Mouse (Mus musculus) midbrain, embryonic 13.5 days (tissue): ENCODE measurements at regions not wholly inside any gene's neighbourhood (a gene's known extent, or its start where the extent isn't known, plus 50 kb on each side); places are given as distances from the start of the nearest gene placed in this dataset.

Experiments
- ATAC-seq: fragments of 200-750 bp; cut with Nextera tagmentation; 2 replicates; pipeline ENCODE4 v1.8.0; 2017; ENCODE audit warnings: mild to moderate bottlenecking, moderate TSS enrichment, moderate library complexity
- H3K27ac ChIP-seq: fragments of 300-500 bp; sonication (generic); 2 replicates; pipeline ENCODE4 v1.5.1; 2015; ENCODE audit warnings: inconsistent platforms, mild to moderate bottlenecking, moderate library complexity
- H3K27me3 ChIP-seq: fragments of 300-500 bp; sonication (generic); 2 replicates; pipeline ENCODE4 v1.6.1; 2015; ENCODE audit warnings: mild to moderate bottlenecking, inconsistent platforms
- H3K36me3 ChIP-seq: fragments of 300-500 bp; sonication (generic); 2 replicates; pipeline ENCODE4 v1.6.1; 2015; ENCODE audit warnings: mild to moderate bottlenecking, inconsistent platforms
- H3K4me1 ChIP-seq: fragments of 300-500 bp; sonication (generic); replicated peaks from 2 replicates; pipeline ENCODE4 v1.6.1; 2015; ENCODE audit warnings: inconsistent platforms
- H3K4me2 ChIP-seq: fragments of 300-500 bp; sonication (generic); replicated peaks from 2 replicates; pipeline ENCODE4 v1.6.1; 2015; ENCODE audit warnings: moderate library complexity, mild to moderate bottlenecking, inconsistent platforms
- H3K4me3 ChIP-seq: fragments of 300-500 bp; sonication (generic); replicated peaks from 2 replicates; pipeline ENCODE4 v1.5.1; 2015; ENCODE audit warnings: mild to moderate bottlenecking, inconsistent platforms
- H3K9ac ChIP-seq: fragments of 300-500 bp; sonication (generic); replicated peaks from 2 replicates; pipeline ENCODE4 v1.6.1; 2015; ENCODE audit warnings: mild to moderate bottlenecking, inconsistent platforms
- H3K9me3 ChIP-seq: fragments of 300-500 bp; sonication (generic); 2 replicates; pipeline ENCODE4 v1.6.1; 2016; ENCODE audit warnings: mild to moderate bottlenecking, inconsistent platforms
- WGBS: fragments of 180-500 bp; shearing (Covaris S2); methylation state at CpG from one replicate; pipeline ENCODE4 v1.1.7; 2015; 5-methylcytosine and 5-hydroxymethylcytosine counted together

GRCm38 (mm10) chr7:83312172-83312571, 272.6 kb upstream of the Tmc3 start:
- H3K9ac ChIP-seq: no peak overlapping the region
- 0 out of 2 replicates have a peak, but pooled peaks cover 3% of the 10 kb centered on the region for H3K4me1 ChIP-seq
- WGBS: 87% methylated on average over 4 of the region's 4 CpGs
- no peaks in the 10 kb centered on the region for H3K36me3 ChIP-seq
- no peaks in the 10 kb centered on the region for H3K27me3 ChIP-seq
- H3K4me2 ChIP-seq: no peak overlapping the region
- no peak for ATAC-seq
- H3K9me3 ChIP-seq: no peaks in the 10 kb centered on the region
- no peak overlapping the region for H3K27ac ChIP-seq
- no peak overlapping the region for H3K4me3 ChIP-seq

- H3K27me3 ChIP-seq: no peaks in the 10 kb centered on the region
- no peak overlapping the region for H3K4me3 ChIP-seq
- H3K4me2 ChIP-seq: no peak overlapping the region
- H3K9ac ChIP-seq: no peak overlapping the region
- H3K27ac ChIP-seq: peak overlapping the region; percentile 27
- 0 out of 2 replicates have a peak, but pooled peaks cover 5% of the 10 kb centered on the region for H3K9me3 ChIP-seq
- 21% methylated on average over 5 of the region's 5 CpGs for WGBS
- peak; percentile 79 for ATAC-seq
- peaks cover 8% of the 10 kb centered on the region for H3K4me1 ChIP-seq
- H3K36me3 ChIP-seq: no peaks in the 10 kb centered on the region
Observed at GRCm38 (mm10) chr7:83329809-83330412, 254.8 kb upstream of the Tmc3 start.

GRCm38 (mm10) chr7:83347103-83347754, 237.5 kb upstream of the Tmc3 start:
- H3K4me3 ChIP-seq: no peak overlapping the region
- no peak overlapping the region for H3K27ac ChIP-seq
- no peaks in the 10 kb centered on the region for H3K4me1 ChIP-seq
- no peaks in the 10 kb centered on the region for H3K9me3 ChIP-seq
- no peak for ATAC-seq
- no peak overlapping the region for H3K4me2 ChIP-seq
- H3K27me3 ChIP-seq: no peaks in the 10 kb centered on the region
- 79% methylated on average over 5 of the region's 5 CpGs for whole genome bisulfite sequencing
- no peak overlapping the region for H3K9ac ChIP-seq
- H3K36me3 ChIP-seq: no peaks in the 10 kb centered on the region

- H3K9ac ChIP-seq: no peak overlapping the region
- ATAC-seq: no peak
- no peak overlapping the region for H3K4me3 ChIP-seq
- no peaks in the 10 kb centered on the region for H3K36me3 ChIP-seq
- H3K9me3 ChIP-seq: no peaks in the 10 kb centered on the region
- no peaks in the 10 kb centered on the region for H3K27me3 ChIP-seq
- WGBS: 86% methylated on average over 3 of the region's 3 CpGs
- no peak overlapping the region for H3K27ac ChIP-seq
- H3K4me1 ChIP-seq: no peaks in the 10 kb centered on the region
- no peak overlapping the region for H3K4me2 ChIP-seq
Observed at GRCm38 (mm10) chr7:83369191-83369590, 215.5 kb upstream of the Tmc3 start.

- H3K36me3 ChIP-seq: no peaks in the 10 kb centered on the region
- H3K9ac ChIP-seq: no peak overlapping the region
- WGBS: 81% methylated on average over 6 of the region's 6 CpGs
- no peak overlapping the region for H3K27ac ChIP-seq
- H3K27me3 ChIP-seq: no peaks in the 10 kb centered on the region
- H3K9me3 ChIP-seq: no peaks in the 10 kb centered on the region
- no peak overlapping the region for H3K4me3 ChIP-seq
- ATAC-seq: no peak
- H3K4me1 ChIP-seq: no peaks in the 10 kb centered on the region
- no peak overlapping the region for H3K4me2 ChIP-seq
Observed at GRCm38 (mm10) chr7:83369605-83370004, 215.1 kb upstream of the Tmc3 start.

GRCm38 (mm10) chr7:83376826-83377225, 207.9 kb upstream of the Tmc3 start:
- no peaks in the 10 kb centered on the region for H3K27me3 ChIP-seq
- no peak overlapping the region for H3K4me3 ChIP-seq
- H3K9ac ChIP-seq: no peak overlapping the region
- H3K36me3 ChIP-seq: no peaks in the 10 kb centered on the region
- H3K27ac ChIP-seq: no peak overlapping the region
- no peaks in the 10 kb centered on the region for H3K9me3 ChIP-seq
- WGBS: 81% methylated on average over 1 of the region's 1 CpGs
- H3K4me2 ChIP-seq: no peak overlapping the region
- H3K4me1 ChIP-seq: peaks cover 10% of the 10 kb centered on the region
- no peak for ATAC-seq

GRCm38 (mm10) chr7:83381381-83382181, 203.1 kb upstream of the Tmc3 start:
- no peaks in the 10 kb centered on the region for H3K36me3 ChIP-seq
- 70% methylated on average over 7 of the region's 7 CpGs for whole genome bisulfite sequencing
- ATAC-seq: no peak
- no peak overlapping the region for H3K4me3 ChIP-seq
- H3K27me3 ChIP-seq: no peaks in the 10 kb centered on the region
- no peaks in the 10 kb centered on the region for H3K9me3 ChIP-seq
- H3K27ac ChIP-seq: peak overlapping the region; percentile 85
- H3K4me1 ChIP-seq: peaks cover 24% of the 10 kb centered on the region
- H3K4me2 ChIP-seq: peak overlapping the region; percentile 33
- H3K9ac ChIP-seq: no peak overlapping the region

- H3K27me3 ChIP-seq: no peaks in the 10 kb centered on the region
- no peak overlapping the region for H3K9ac ChIP-seq
- no peaks in the 10 kb centered on the region for H3K9me3 ChIP-seq
- 10% methylated on average over 8 of the region's 8 CpGs for WGBS
- peak overlapping the region; percentile 85 for H3K27ac ChIP-seq
- peak overlapping the region; percentile 18 for H3K4me3 ChIP-seq
- ATAC-seq: peak; percentile 99
- H3K4me2 ChIP-seq: peak overlapping the region; percentile 42
- peaks cover 24% of the 10 kb centered on the region for H3K4me1 ChIP-seq
- no peaks in the 10 kb centered on the region for H3K36me3 ChIP-seq
Observed at GRCm38 (mm10) chr7:83382803-83383363, 201.8 kb upstream of the Tmc3 start.

GRCm38 (mm10) chr7:83391388-83391787, 193.3 kb upstream of the Tmc3 start:
- 77% methylated on average over 5 of the region's 5 CpGs for WGBS
- no peak overlapping the region for H3K9ac ChIP-seq
- no peak overlapping the region for H3K27ac ChIP-seq
- no peak overlapping the region for H3K4me2 ChIP-seq
- H3K36me3 ChIP-seq: no peaks in the 10 kb centered on the region
- no peaks in the 10 kb centered on the region for H3K9me3 ChIP-seq
- H3K27me3 ChIP-seq: no peaks in the 10 kb centered on the region
- H3K4me3 ChIP-seq: no peak overlapping the region
- H3K4me1 ChIP-seq: 0 out of 2 replicates have a peak, but pooled peaks cover 5% of the 10 kb centered on the region
- ATAC-seq: no peak

- Histone ChIP-seq H3K9me3 (no peaks in the 10 kb centered on the region), H3K4me3 (no peak overlapping the region), H3K27ac (no peak overlapping the region), H3K4me2 (no peak overlapping the region), H3K9ac (no peak overlapping the region), H3K36me3 (no peaks in the 10 kb centered on the region), H3K4me1 (0 out of 2 replicates have a peak, but pooled peaks cover 5% of the 10 kb centered on the region), H3K27me3 (no peaks in the 10 kb centered on the region)
- WGBS: 99% methylated on average over 2 of the region's 2 CpGs
- ATAC-seq: no peak
Observed at GRCm38 (mm10) chr7:83392181-83392580, 192.5 kb upstream of the Tmc3 start.

GRCm38 (mm10) chr7:83392625-83393024, 192.1 kb upstream of the Tmc3 start:
- no peaks in the 10 kb centered on the region for H3K36me3 ChIP-seq
- H3K9me3 ChIP-seq: no peaks in the 10 kb centered on the region
- no peaks in the 10 kb centered on the region for H3K27me3 ChIP-seq
- H3K4me2 ChIP-seq: no peak overlapping the region
- ATAC-seq: no peak
- no peak overlapping the region for H3K9ac ChIP-seq
- no peak overlapping the region for H3K27ac ChIP-seq
- no peak overlapping the region for H3K4me3 ChIP-seq
- H3K4me1 ChIP-seq: 0 out of 2 replicates have a peak, but pooled peaks cover 5% of the 10 kb centered on the region

GRCm38 (mm10) chr7:83394156-83394555, 190.6 kb upstream of the Tmc3 start:
- Histone ChIP-seq H3K4me1 (0 out of 2 replicates have a peak, but pooled peaks cover 5% of the 10 kb centered on the region), H3K27ac (no peak overlapping the region), H3K36me3 (no peaks in the 10 kb centered on the region), H3K4me3 (no peak overlapping the region), H3K27me3 (no peaks in the 10 kb centered on the region), H3K4me2 (no peak overlapping the region), H3K9ac (no peak overlapping the region), H3K9me3 (no peaks in the 10 kb centered on the region)
- ATAC-seq: no peak
- 51% methylated on average over 2 of the region's 2 CpGs for WGBS
